Mouse (Mus musculus) hindbrain, embryonic 16.5 days (tissue): ENCODE results near the gene C1qa. TPM values are rescaled to one million over a fixed set of nuclear protein-coding genes. Genes with fewer than 3 reads are reported as not detected.
A peak's percentile ranks its signal among the peaks of the same experiment; 100 is the strongest.

Source experiments
- ATAC-seq: fragments of 200-750 bp; cut with Nextera tagmentation; 2 replicates; pipeline ENCODE4 v1.8.0; 2017; ENCODE audit warnings: moderate TSS enrichment, moderate library complexity
- H3K27ac ChIP-seq: fragments of 300-500 bp; sonication (generic); 2 replicates; pipeline ENCODE4 v1.5.1; 2014; ENCODE audit warnings: low read depth, mild to moderate bottlenecking, control low read depth, low read length, moderate library complexity
- H3K27me3 ChIP-seq: fragments of 300-500 bp; sonication (generic); replicated peaks from 2 replicates; pipeline ENCODE4 v1.6.1; 2014; ENCODE audit warnings: low read length; ENCODE audit not compliant: control insufficient read depth, insufficient read depth
- H3K36me3 ChIP-seq: fragments of 300-500 bp; sonication (generic); 2 replicates; pipeline ENCODE4 v1.6.1; 2014; ENCODE audit warnings: mild to moderate bottlenecking, low read length, moderate library complexity, mixed read lengths; ENCODE audit not compliant: control insufficient read depth, insufficient read depth
- H3K4me1 ChIP-seq: fragments of 300-500 bp; sonication (generic); 2 replicates; pipeline ENCODE4 v1.6.1; 2014; ENCODE audit warnings: low read depth, low read length; ENCODE audit not compliant: control insufficient read depth, insufficient read depth
- H3K4me2 ChIP-seq: fragments of 300-500 bp; sonication (generic); 2 replicates; pipeline ENCODE4 v1.6.1; 2014; ENCODE audit warnings: mild to moderate bottlenecking, low read length, control low read depth, moderate library complexity
- H3K4me3 ChIP-seq: fragments of 300-500 bp; sonication (generic); 2 replicates; pipeline ENCODE4 v1.5.1; 2014; ENCODE audit warnings: mild to moderate bottlenecking, low read length, control low read depth, moderate library complexity
- H3K9ac ChIP-seq: fragments of 300-500 bp; sonication (generic); 2 replicates; pipeline ENCODE4 v1.6.1; 2014; ENCODE audit warnings: low read depth, mild to moderate bottlenecking, control low read depth, low read length, moderate library complexity
- H3K9me3 ChIP-seq: fragments of 300-500 bp; sonication (generic); 2 replicates; pipeline ENCODE4 v1.6.1; 2014; ENCODE audit warnings: mild to moderate bottlenecking, low read length, moderate library complexity; ENCODE audit not compliant: control insufficient read depth
- whole genome bisulfite sequencing: fragments of 180-500 bp; shearing (Covaris S2); extraction: QIAGEN DNeasy Blood & Tissue Kit; methylation state at CpG from one replicate; pipeline ENCODE4 v1.1.7; 2014; 5-methylcytosine and 5-hydroxymethylcytosine counted together
- polyA plus RNA-seq: library from polyadenylated mRNA; unstranded; fragments of >200 nt; fragmentation: Nextera tagmentation; extraction: Ambion mirVana; gene quantifications from 2 replicates; pipeline ENCODE4 v1.2.1, GENCODE M21; 2015

C1qa gene
- 34.0 and 36.8 TPM in 2 replicates for polyA plus RNA-seq

GRCm38 (mm10) chr4:136898637-136899036 is at the start of gene C1qa:
TSS of gene C1qa (minus strand) at chr4:136898803.
- Histone ChIP-seq H3K27me3 (peaks cover 10% of the 10 kb centered on the region; the same call in 1 of the 2 replicates), H3K9me3 (no peaks in the 10 kb centered on the region), H3K4me3 (no peak within 1 kb of the TSS), H3K36me3 (no peaks in the 10 kb centered on the region), H3K4me2 (no peak within 1 kb of the TSS), H3K9ac (no peak within 1 kb of the TSS), H3K27ac (no peak within 1 kb of the TSS), H3K4me1 (no peaks in the 10 kb centered on the region)
- ATAC-seq = no peak
- 83% methylated on average over 9 of the region's 9 CpGs for WGBS

GRCm38 (mm10) chr4:136945397-136945796 is 46.8 kb upstream of the C1qa start:
- Histone ChIP-seq H3K9me3 (no peaks in the 10 kb centered on the region), H3K27ac (no peak overlapping the region), H3K36me3 (no peaks in the 10 kb centered on the region), H3K4me1 (peaks cover 15% of the 10 kb centered on the region), H3K9ac (no peak overlapping the region), H3K4me2 (no peak overlapping the region), H3K4me3 (no peak overlapping the region), H3K27me3 (no peaks in the 10 kb centered on the region; the same call in 1 of the 2 replicates)
- no peak for ATAC-seq
- 50% methylated on average over 17 of the region's 17 CpGs for WGBS

GRCm38 (mm10) chr4:136944558-136945350 is 46.2 kb upstream of the C1qa start:
- Histone ChIP-seq H3K4me3 (no peak overlapping the region), H3K4me1 (peaks cover 15% of the 10 kb centered on the region), H3K36me3 (peaks cover under 1% of the 10 kb centered on the region; the same call in 1 of the 2 replicates), H3K9ac (no peak overlapping the region; the same call in 1 of the 2 replicates), H3K4me2 (no peak overlapping the region), H3K27ac (no peak overlapping the region), H3K27me3 (no peaks in the 10 kb centered on the region; the same call in 1 of the 2 replicates), H3K9me3 (no peaks in the 10 kb centered on the region)
- WGBS = 65% methylated on average over 11 of the region's 11 CpGs
- ATAC-seq = no peak

DNA sequence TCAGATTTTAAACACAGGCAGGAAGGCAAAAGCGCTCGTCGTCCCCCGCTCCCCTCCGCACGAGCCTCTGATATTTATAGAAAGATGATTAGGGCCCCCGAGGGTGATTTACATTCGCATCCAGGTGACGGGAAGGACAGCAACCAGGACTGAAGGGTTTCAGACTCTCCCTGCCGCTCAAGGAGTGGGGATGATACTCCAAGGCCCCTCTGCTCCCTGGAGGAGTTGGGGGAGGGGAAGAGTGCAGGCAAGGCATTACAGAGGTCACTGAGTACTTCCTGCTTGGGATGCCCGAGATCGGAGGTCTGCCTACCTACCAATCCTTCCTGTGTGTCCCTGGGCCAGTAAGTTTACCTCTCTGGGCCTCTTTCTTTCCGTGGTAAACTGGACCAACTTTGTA is 44.6 kb upstream of the C1qa start:
- 27% methylated on average over 13 of the region's 13 CpGs for WGBS
- no peaks in the 10 kb centered on the region for H3K9me3 ChIP-seq
- peak overlapping the region; percentile 17 for H3K9ac ChIP-seq
- H3K27ac ChIP-seq = no peak overlapping the region; the same call in 1 of the 2 replicates
- ATAC-seq = no peak
- peaks cover 12% of the 10 kb centered on the region for H3K4me1 ChIP-seq
- peaks cover 2% of the 10 kb centered on the region; the same call in 1 of the 2 replicates for H3K36me3 ChIP-seq
- H3K27me3 ChIP-seq = peaks cover 2% of the 10 kb centered on the region
- H3K4me2 ChIP-seq = peak overlapping the region; percentile 11
- no peak overlapping the region for H3K4me3 ChIP-seq

DNA sequence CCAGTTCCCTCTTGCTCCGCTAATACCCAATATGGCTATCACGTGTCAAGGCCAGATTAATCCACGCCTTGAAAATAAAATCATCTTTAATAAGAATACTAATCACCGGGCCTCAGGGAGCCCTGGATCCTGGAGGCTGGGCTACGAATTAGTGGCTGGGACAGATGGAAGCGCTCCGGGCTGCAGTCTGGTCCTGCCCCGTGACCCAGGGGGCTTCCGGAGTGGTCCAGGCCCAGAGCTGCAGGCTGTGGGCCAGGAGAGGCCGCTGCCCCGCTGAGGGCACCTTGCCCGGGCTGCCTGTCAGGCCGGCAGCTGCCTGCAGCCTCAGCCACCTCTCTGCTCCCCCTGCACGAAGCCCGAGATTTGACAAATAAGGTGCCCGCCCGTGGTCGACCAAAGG is 44.2 kb upstream of the C1qa start:
- Histone ChIP-seq H3K36me3 (peaks cover 2% of the 10 kb centered on the region; the same call in 1 of the 2 replicates), H3K9ac (peak overlapping the region; percentile 14; the same call in 1 of the 2 replicates), H3K27ac (no peak overlapping the region; the same call in 1 of the 2 replicates), H3K27me3 (peaks cover 2% of the 10 kb centered on the region), H3K9me3 (no peaks in the 10 kb centered on the region), H3K4me2 (peak overlapping the region; percentile 11), H3K4me3 (no peak overlapping the region), H3K4me1 (peaks cover 12% of the 10 kb centered on the region)
- 19% methylated on average over 18 of the region's 18 CpGs for WGBS
- ATAC-seq = no peak; the same call in 1 of the 2 replicates

GRCm38 (mm10) chr4:136937935-136938334 is 39.3 kb upstream of the C1qa start:
- peaks cover 2% of the 10 kb centered on the region for H3K27me3 ChIP-seq
- H3K36me3 ChIP-seq = peaks cover 5% of the 10 kb centered on the region; the same call in 1 of the 2 replicates
- H3K9me3 ChIP-seq = no peaks in the 10 kb centered on the region
- no peak overlapping the region for H3K4me3 ChIP-seq
- H3K4me2 ChIP-seq = no peak overlapping the region
- peaks cover 9% of the 10 kb centered on the region for H3K4me1 ChIP-seq
- no peak for ATAC-seq
- no peak overlapping the region for H3K27ac ChIP-seq
- H3K9ac ChIP-seq = no peak overlapping the region
- 88% methylated on average over 5 of the region's 5 CpGs for WGBS

GRCm38 (mm10) chr4:136937344-136937743 is 38.7 kb upstream of the C1qa start:
- 81% methylated on average over 4 of the region's 4 CpGs for WGBS
- Histone ChIP-seq H3K36me3 (peaks cover 7% of the 10 kb centered on the region; the same call in 1 of the 2 replicates), H3K4me1 (peaks cover 3% of the 10 kb centered on the region), H3K27me3 (peaks cover 2% of the 10 kb centered on the region), H3K27ac (no peak overlapping the region), H3K4me3 (no peak overlapping the region), H3K9ac (no peak overlapping the region), H3K4me2 (no peak overlapping the region), H3K9me3 (no peaks in the 10 kb centered on the region)
- no peak for ATAC-seq

DNA sequence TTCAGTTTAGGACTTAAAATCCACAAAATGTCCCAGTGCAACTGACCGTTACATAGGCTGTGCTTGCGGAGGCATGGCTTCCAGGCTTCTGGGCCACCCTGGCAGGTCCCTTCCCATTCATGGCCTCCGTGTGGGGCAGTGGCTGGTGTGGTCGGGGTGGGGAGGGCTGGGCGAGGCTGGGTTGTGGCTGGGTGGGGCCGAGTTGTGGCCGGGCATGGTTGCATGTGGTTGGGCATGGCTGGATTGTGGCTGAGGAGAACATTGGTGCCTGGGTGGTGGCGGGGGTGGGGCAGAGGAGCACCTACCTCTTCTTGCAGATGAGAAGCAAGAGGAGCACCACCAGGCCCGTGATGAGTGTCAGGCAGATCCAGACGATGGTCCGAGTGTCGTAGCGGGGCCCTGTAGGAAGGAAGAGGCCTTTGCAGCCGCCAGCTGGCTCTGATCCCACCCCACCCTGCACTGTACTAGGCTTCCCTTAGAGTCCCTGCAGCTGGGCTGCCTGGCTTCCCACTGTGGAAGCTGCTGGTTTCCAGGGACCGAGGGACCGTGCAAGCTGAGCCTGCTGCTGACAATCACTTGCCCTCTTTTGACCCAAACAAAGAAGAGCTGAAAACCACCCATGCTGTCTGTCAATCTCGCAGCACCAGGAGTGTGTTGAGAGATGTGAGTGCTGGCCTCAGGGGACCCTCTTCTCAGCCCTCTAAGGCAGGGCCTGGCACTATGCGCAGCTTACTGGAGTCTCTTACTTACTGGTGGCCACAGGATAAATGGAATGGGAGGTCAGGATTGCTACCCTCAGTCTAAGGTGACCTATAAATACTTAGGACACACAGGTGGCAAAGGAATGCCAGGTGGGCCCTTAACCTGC is 36.4 kb upstream of the C1qa start:
- WGBS = 31% methylated on average over 13 of the region's 18 CpGs
- H3K4me1 ChIP-seq = peaks cover 3% of the 10 kb centered on the region; the same call in 1 of the 2 replicates
- peaks cover 2% of the 10 kb centered on the region; the same call in 1 of the 2 replicates for H3K27me3 ChIP-seq
- H3K9ac ChIP-seq = no peak overlapping the region
- peaks cover 11% of the 10 kb centered on the region; the same call in 1 of the 2 replicates for H3K36me3 ChIP-seq
- H3K27ac ChIP-seq = no peak overlapping the region
- ATAC-seq = no peak
- no peak overlapping the region for H3K4me2 ChIP-seq
- H3K4me3 ChIP-seq = no peak overlapping the region
- no peaks in the 10 kb centered on the region for H3K9me3 ChIP-seq
